Mouse (Mus musculus): Measurements from ENCODE around the gene Sult2b1. TPM values are rescaled to one million over a fixed set of nuclear protein-coding genes. Genes with fewer than 3 reads are reported as not detected.
A peak's percentile ranks its signal among the peaks of the same experiment; 100 is the strongest.

Sult2b1 gene
- polyA plus RNA-seq, 1 experiment from 2014 or later, result 2.9 TPM

GRCm38 (mm10) chr7:45733477-45733876 is 51.0 kb downstream of the Sult2b1 start:
- ATAC-seq, result no peak
- Histone ChIP-seq H3K9me3 (no peaks in the 10 kb centered on the region), H3K27me3 (replicated peaks) (no peaks in the 10 kb centered on the region; the same call in 1 of the 2 replicates), H3K4me3 (replicated peaks) (no peak overlapping the region), H3K9ac (no peak overlapping the region), H3K4me1 (replicated peaks) (peaks cover 25% of the 10 kb centered on the region), H3K4me2 (replicated peaks) (no peak overlapping the region), H3K36me3 (no peaks in the 10 kb centered on the region), H3K27ac (no peak overlapping the region)
- WGBS, result 80% methylated on average over 5 of the region's 5 CpGs

GRCm38 (mm10) chr7:45730727-45731431 is 53.6 kb downstream of the Sult2b1 start:
- Histone ChIP-seq H3K27me3 (replicated peaks) (no peaks in the 10 kb centered on the region; the same call in 1 of the 2 replicates), H3K9ac (0 out of 2 replicates have a peak overlapping the region, but pooled peaks have one; percentile 8), H3K36me3 (peaks cover 11% of the 10 kb centered on the region; the same call in 1 of the 2 replicates), H3K9me3 (no peaks in the 10 kb centered on the region), H3K27ac (peak overlapping the region; percentile 83), H3K4me3 (replicated peaks) (no peak overlapping the region), H3K4me2 (replicated peaks) (peak overlapping the region; percentile 24), H3K4me1 (replicated peaks) (peaks cover 34% of the 10 kb centered on the region)
- peak; percentile 74 for ATAC-seq
- 13% methylated on average over 16 of the region's 16 CpGs for WGBS

GRCm38 (mm10) chr7:45727625-45728024 is 56.8 kb downstream of the Sult2b1 start:
- Histone ChIP-seq H3K9me3 (no peaks in the 10 kb centered on the region), H3K9ac (no peak overlapping the region), H3K36me3 (peaks cover 34% of the 10 kb centered on the region), H3K4me2 (replicated peaks) (peak overlapping the region; percentile 33), H3K27me3 (replicated peaks) (no peaks in the 10 kb centered on the region), H3K4me3 (replicated peaks) (no peak overlapping the region), H3K4me1 (replicated peaks) (peaks cover 40% of the 10 kb centered on the region), H3K27ac (peak overlapping the region; percentile 67)
- ATAC-seq, result peak; percentile 39
- 50% methylated on average over 3 of the region's 3 CpGs for WGBS

GRCm38 (mm10) chr7:45726419-45726818 is 58.0 kb downstream of the Sult2b1 start:
- ATAC-seq, result no peak
- H3K4me3 ChIP-seq (replicated peaks), result no peak overlapping the region
- 0 out of 2 replicates have a peak overlapping the region, but pooled peaks have one; percentile 7 for H3K4me2 ChIP-seq (replicated peaks)
- H3K9me3 ChIP-seq, result no peaks in the 10 kb centered on the region
- H3K36me3 ChIP-seq, result peaks cover 36% of the 10 kb centered on the region
- H3K4me1 ChIP-seq (replicated peaks), result peaks cover 38% of the 10 kb centered on the region
- no peaks in the 10 kb centered on the region for H3K27me3 ChIP-seq (replicated peaks)
- 0 out of 2 replicates have a peak overlapping the region, but pooled peaks have one; percentile 17 for H3K9ac ChIP-seq
- H3K27ac ChIP-seq, result peak overlapping the region; percentile 67
- WGBS, result 84% methylated on average over 10 of the region's 10 CpGs

- Histone ChIP-seq H3K4me2 (replicated peaks) (0 out of 2 replicates have a peak within 1 kb of the TSS, but pooled peaks have one; percentile 7), H3K27ac (peak within 1 kb of the TSS; percentile 67), H3K9me3 (no peaks in the 10 kb centered on the region), H3K9ac (0 out of 2 replicates have a peak within 1 kb of the TSS, but pooled peaks have one; percentile 17), H3K4me1 (replicated peaks) (peaks cover 33% of the 10 kb centered on the region), H3K36me3 (peaks cover 39% of the 10 kb centered on the region), H3K27me3 (replicated peaks) (no peaks in the 10 kb centered on the region), H3K4me3 (replicated peaks) (no peak within 1 kb of the TSS)
- 91% methylated on average over 11 of the region's 11 CpGs for WGBS
- ATAC-seq, result no peak
These were observed 58.8 kb downstream of the Sult2b1 start, which contains the start of gene Spaca4 for GRCm38 (mm10) chr7:45725713-45726112. Spaca4 (minus strand) TSS chr7:45725813.

GRCm38 (mm10) chr7:45725151-45725550 is 59.3 kb downstream of the Sult2b1 start:
- 87% methylated on average over 9 of the region's 9 CpGs for WGBS
- Histone ChIP-seq H3K9ac (no peak overlapping the region), H3K27me3 (replicated peaks) (no peaks in the 10 kb centered on the region), H3K27ac (no peak overlapping the region), H3K36me3 (peaks cover 40% of the 10 kb centered on the region), H3K4me2 (replicated peaks) (no peak overlapping the region), H3K4me3 (replicated peaks) (no peak overlapping the region), H3K4me1 (replicated peaks) (peaks cover 27% of the 10 kb centered on the region), H3K9me3 (no peaks in the 10 kb centered on the region)
- no peak for ATAC-seq

- Histone ChIP-seq H3K4me2 (replicated peaks) (no peak overlapping the region), H3K4me3 (replicated peaks) (no peak overlapping the region), H3K36me3 (peaks cover 47% of the 10 kb centered on the region), H3K4me1 (replicated peaks) (peaks cover 32% of the 10 kb centered on the region), H3K27me3 (replicated peaks) (no peaks in the 10 kb centered on the region), H3K27ac (no peak overlapping the region), H3K9ac (no peak overlapping the region; the same call in 1 of the 2 replicates), H3K9me3 (no peaks in the 10 kb centered on the region)
- WGBS, result 90% methylated on average over 14 of the region's 14 CpGs
- ATAC-seq, result no peak
These were observed 60.7 kb downstream of the Sult2b1 start for GRCm38 (mm10) chr7:45723781-45724180.

- peak overlapping the region; percentile 50; the same call in 1 of the 2 replicates for H3K4me2 ChIP-seq (replicated peaks)
- H3K9me3 ChIP-seq, result no peaks in the 10 kb centered on the region
- no peak overlapping the region for H3K27ac ChIP-seq
- peaks cover 33% of the 10 kb centered on the region for H3K4me1 ChIP-seq (replicated peaks)
- no peak for ATAC-seq
- H3K27me3 ChIP-seq (replicated peaks), result no peaks in the 10 kb centered on the region
- no peak overlapping the region for H3K4me3 ChIP-seq (replicated peaks)
- no peak overlapping the region for H3K9ac ChIP-seq
- WGBS, result 87% methylated on average over 4 of the region's 4 CpGs
- H3K36me3 ChIP-seq, result peaks cover 47% of the 10 kb centered on the region
These were observed 61.2 kb downstream of the Sult2b1 start for GRCm38 (mm10) chr7:45723301-45723700.

- peak overlapping the region; percentile 22 for H3K4me3 ChIP-seq (replicated peaks)
- H3K27ac ChIP-seq, result peak overlapping the region; percentile 59
- peak overlapping the region; percentile 21 for H3K9ac ChIP-seq
- H3K27me3 ChIP-seq (replicated peaks), result no peaks in the 10 kb centered on the region
- no peaks in the 10 kb centered on the region for H3K9me3 ChIP-seq
- peak overlapping the region; percentile 50 for H3K4me2 ChIP-seq (replicated peaks)
- 74% methylated on average over 13 of the region's 13 CpGs for WGBS
- peaks cover 33% of the 10 kb centered on the region for H3K4me1 ChIP-seq (replicated peaks)
- H3K36me3 ChIP-seq, result peaks cover 47% of the 10 kb centered on the region
- ATAC-seq, result no peak
These were observed 62.1 kb downstream of the Sult2b1 start for GRCm38 (mm10) chr7:45722348-45722713.

GRCm38 (mm10) chr7:45721642-45722347 is 62.7 kb downstream of the Sult2b1 start:
- ATAC-seq, result no peak
- no peaks in the 10 kb centered on the region for H3K27me3 ChIP-seq (replicated peaks)
- WGBS, result 67% methylated on average over 13 of the region's 13 CpGs
- peak overlapping the region; percentile 50 for H3K4me2 ChIP-seq (replicated peaks)
- peak overlapping the region; percentile 22 for H3K4me3 ChIP-seq (replicated peaks)
- peaks cover 45% of the 10 kb centered on the region for H3K36me3 ChIP-seq
- H3K4me1 ChIP-seq (replicated peaks), result peaks cover 30% of the 10 kb centered on the region
- peak overlapping the region; percentile 59 for H3K27ac ChIP-seq
- H3K9me3 ChIP-seq, result no peaks in the 10 kb centered on the region
- H3K9ac ChIP-seq, result peak overlapping the region; percentile 21

GRCm38 (mm10) chr7:45721234-45721571 is 63.3 kb downstream of the Sult2b1 start:
- Histone ChIP-seq H3K4me3 (replicated peaks) (peak overlapping the region; percentile 22), H3K27me3 (replicated peaks) (no peaks in the 10 kb centered on the region), H3K4me2 (replicated peaks) (peak overlapping the region; percentile 50), H3K9me3 (no peaks in the 10 kb centered on the region), H3K4me1 (replicated peaks) (peaks cover 31% of the 10 kb centered on the region), H3K36me3 (peaks cover 40% of the 10 kb centered on the region), H3K27ac (peak overlapping the region; percentile 59), H3K9ac (peak overlapping the region; percentile 21; the same call in 1 of the 2 replicates)
- WGBS, result 60% methylated on average over 7 of the region's 7 CpGs
- no peak for ATAC-seq

Measured in intestine, embryonic 15.5 days (tissue).